Mouse (Mus musculus) stomach, embryonic 16.5 days (tissue): Measurements from ENCODE around the gene Nsun6. TPM values are rescaled to one million over a fixed set of nuclear protein-coding genes. Genes with fewer than 3 reads are reported as not detected.

ENCODE experiments used
- ATAC-seq: fragments of 200-750 bp; cut with Nextera tagmentation; 2 replicates; pipeline ENCODE4 v1.8.0; 2017; ENCODE audit warnings: moderate number of reproducible peaks, moderate TSS enrichment; ENCODE audit not compliant: insufficient read depth, low FRiP score
- H3K27ac ChIP-seq: fragments of 300-500 bp; sonication (generic); 2 replicates; pipeline ENCODE4 v1.5.1; 2014; ENCODE audit warnings: low read length
- H3K27me3 ChIP-seq: fragments of 300-500 bp; sonication (generic); 2 replicates; pipeline ENCODE4 v1.6.1; 2014; ENCODE audit warnings: low read length, control low read depth, mixed read lengths; ENCODE audit not compliant: control insufficient read depth, insufficient read depth
- H3K36me3 ChIP-seq: fragments of 300-500 bp; sonication (generic); 2 replicates; pipeline ENCODE4 v1.6.1; 2014; ENCODE audit warnings: low read length; ENCODE audit not compliant: control insufficient read depth, insufficient read depth
- H3K4me1 ChIP-seq: fragments of 300-500 bp; sonication (generic); 2 replicates; pipeline ENCODE4 v1.6.1; 2014; ENCODE audit warnings: low read length, control low read depth, mixed read lengths; ENCODE audit not compliant: control insufficient read depth, insufficient read depth
- H3K4me2 ChIP-seq: fragments of 300-500 bp; sonication (generic); 2 replicates; pipeline ENCODE4 v1.6.1; 2014; ENCODE audit warnings: low read depth, low read length, mixed read lengths
- H3K4me3 ChIP-seq: fragments of 300-500 bp; sonication (generic); replicated peaks from 2 replicates; pipeline ENCODE4 v1.5.1; 2014; ENCODE audit warnings: mild to moderate bottlenecking, low read length
- H3K9ac ChIP-seq: fragments of 300-500 bp; sonication (generic); 2 replicates; pipeline ENCODE4 v1.6.1; 2014; ENCODE audit warnings: low read length
- H3K9me3 ChIP-seq: fragments of 300-500 bp; sonication (generic); replicated peaks from 2 replicates; pipeline ENCODE4 v1.6.1; 2016; ENCODE audit warnings: low read length, control low read depth; ENCODE audit not compliant: control insufficient read depth
- WGBS: fragments of 180-500 bp; shearing (Covaris S2); extraction: QIAGEN DNeasy Blood & Tissue Kit; methylation state at CpG from one replicate; pipeline ENCODE4 v1.1.7; 2014; 5-methylcytosine and 5-hydroxymethylcytosine counted together
- polyA plus RNA-seq: library from polyadenylated mRNA; unstranded; fragments of >200 nt; fragmentation: Nextera tagmentation; extraction: Ambion mirVana; gene quantifications from 2 replicates; pipeline ENCODE4 v1.2.1, GENCODE M21; 2015

Nsun6 gene
- 8.0 and 9.4 TPM in 2 replicates for polyA plus RNA-seq

DNA sequence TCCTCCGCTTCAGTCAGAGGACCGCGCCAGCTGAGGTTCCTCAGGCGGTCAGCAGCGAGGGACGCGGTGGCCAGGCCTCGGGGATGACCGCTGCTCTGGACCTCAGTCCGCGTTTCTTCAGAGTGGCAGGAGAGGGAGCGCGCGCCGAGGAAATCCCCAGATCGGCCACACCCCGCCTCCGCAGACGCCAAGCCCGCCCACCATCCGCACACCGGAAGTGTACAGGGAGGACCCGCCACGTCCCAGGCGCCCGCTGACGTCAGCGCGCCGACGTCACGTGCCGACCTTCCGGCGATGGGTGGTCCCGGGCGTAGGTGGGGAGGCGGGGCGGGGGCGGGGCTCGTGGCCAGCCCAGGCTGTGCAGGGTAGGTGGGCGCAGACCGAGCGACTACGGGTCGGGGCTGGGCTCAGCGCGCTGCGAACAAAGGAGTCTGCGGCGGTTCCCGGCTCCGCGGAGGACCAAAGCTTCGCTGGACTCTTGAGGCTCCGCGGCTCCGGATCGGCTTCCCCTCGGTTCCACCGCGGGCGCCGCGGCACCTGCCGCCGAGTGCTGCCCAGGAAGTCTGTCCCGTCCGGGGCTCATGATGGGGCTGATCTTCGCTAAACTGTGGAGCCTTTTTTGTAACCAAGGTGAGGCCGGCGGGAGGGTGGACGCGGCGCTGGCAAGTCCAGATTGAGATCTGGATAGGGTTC is at the start of gene Nsun6:
TSS of gene Nsun6 (minus strand) at position 125 of the 693 bp plus-strand sequence.
- WGBS = under 1% methylated on average over 75 of the region's 75 CpGs
- peak; percentile 98 for ATAC-seq
- Histone ChIP-seq H3K27ac (peak within 1 kb of the TSS; percentile 96), H3K4me1 (peaks cover 21% of the 10 kb centered on the region), H3K4me2 (peak within 1 kb of the TSS; percentile 71), H3K9me3 (no peaks in the 10 kb centered on the region), H3K4me3 (peak within 1 kb of the TSS; percentile 90), H3K36me3 (no peaks in the 10 kb centered on the region), H3K9ac (peak within 1 kb of the TSS; percentile 96), H3K27me3 (no peaks in the 10 kb centered on the region)

DNA sequence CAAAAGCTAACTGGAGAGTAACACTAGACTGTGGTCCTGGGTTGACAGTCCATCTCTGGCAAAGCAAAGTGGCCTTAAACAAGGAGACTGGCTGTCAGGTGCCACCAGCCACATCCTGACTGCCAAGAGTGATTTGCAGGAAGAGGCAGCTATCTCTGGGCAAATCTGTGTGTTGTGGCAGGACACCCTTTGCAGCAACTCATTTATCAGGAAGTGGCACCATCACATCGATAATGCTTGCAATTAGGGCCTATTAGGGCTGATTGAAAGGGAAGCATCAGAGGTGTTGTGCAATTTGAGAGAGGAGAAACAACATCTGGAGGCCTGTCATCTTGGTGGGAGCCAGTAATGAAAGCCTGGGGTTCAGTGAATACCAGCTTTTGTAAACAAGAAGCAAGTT is 49.5 kb upstream of the Nsun6 start:
- WGBS = 42% methylated on average over 1 of the region's 1 CpGs
- Histone ChIP-seq H3K4me2 (no peak overlapping the region), H3K36me3 (no peaks in the 10 kb centered on the region), H3K4me3 (no peak overlapping the region), H3K27me3 (no peaks in the 10 kb centered on the region), H3K4me1 (no peaks in the 10 kb centered on the region), H3K27ac (no peak overlapping the region), H3K9me3 (no peaks in the 10 kb centered on the region), H3K9ac (no peak overlapping the region)
- no peak for ATAC-seq

DNA sequence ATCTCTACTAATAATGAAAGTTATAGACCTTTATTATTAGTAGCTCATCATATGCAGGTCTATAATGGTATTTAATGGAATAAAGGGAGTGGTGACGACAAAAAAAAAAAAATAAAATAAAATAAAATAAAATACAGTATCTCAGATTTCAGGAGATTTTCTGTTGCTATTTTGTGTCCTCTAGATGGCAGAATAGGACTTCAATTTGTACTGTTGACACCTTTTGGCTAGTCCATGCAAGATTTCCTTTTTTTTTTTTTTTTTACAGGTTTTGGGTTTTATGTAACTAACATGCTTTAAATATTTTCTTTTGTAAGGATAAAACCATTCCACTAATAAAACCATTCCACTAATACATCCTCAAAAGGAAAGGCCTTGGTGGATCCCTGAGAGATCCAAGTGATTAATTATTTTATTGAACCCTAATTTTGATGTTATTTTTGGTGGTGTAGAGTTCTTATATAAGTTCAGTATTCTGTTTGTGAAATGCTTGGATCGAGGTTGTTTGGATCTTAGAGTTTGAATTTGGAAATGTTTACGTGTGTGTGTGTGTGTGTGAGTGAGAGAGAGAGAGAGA is 41.7 kb upstream of the Nsun6 start:
- no peaks in the 10 kb centered on the region for H3K36me3 ChIP-seq
- no peaks in the 10 kb centered on the region for H3K9me3 ChIP-seq
- no peak overlapping the region for H3K27ac ChIP-seq
- no peak overlapping the region for H3K4me3 ChIP-seq
- H3K9ac ChIP-seq = no peak overlapping the region
- H3K4me1 ChIP-seq = no peaks in the 10 kb centered on the region
- 46% methylated on average over 3 of the region's 3 CpGs for WGBS
- H3K27me3 ChIP-seq = no peaks in the 10 kb centered on the region
- no peak for ATAC-seq
- H3K4me2 ChIP-seq = no peak overlapping the region

DNA sequence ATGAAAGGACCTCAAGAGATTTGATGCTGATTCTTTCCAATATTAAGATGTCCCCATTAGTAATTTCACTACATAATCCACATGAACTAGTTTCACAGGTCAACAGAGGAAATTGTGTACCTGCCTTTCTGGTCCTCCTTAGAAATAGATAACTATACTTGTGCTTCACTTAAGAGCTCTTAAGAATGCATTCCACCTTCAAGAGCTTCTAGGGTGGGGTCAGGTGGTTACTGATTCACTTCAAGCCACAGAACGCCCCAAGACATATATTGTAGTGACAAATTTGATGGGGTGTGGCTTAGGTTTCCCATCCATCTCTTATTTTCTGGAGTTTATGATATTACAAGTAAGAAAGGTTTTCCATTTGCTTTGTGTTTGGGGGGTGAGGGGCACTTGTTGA is 32.4 kb upstream of the Nsun6 start:
- ATAC-seq = no peak
- Histone ChIP-seq H3K4me1 (no peaks in the 10 kb centered on the region), H3K27me3 (no peaks in the 10 kb centered on the region), H3K36me3 (peaks cover 18% of the 10 kb centered on the region; the same call in 1 of the 2 replicates), H3K4me2 (no peak overlapping the region), H3K4me3 (no peak overlapping the region), H3K27ac (no peak overlapping the region), H3K9ac (no peak overlapping the region), H3K9me3 (no peaks in the 10 kb centered on the region)
- WGBS = 74% methylated on average over 1 of the region's 1 CpGs

DNA sequence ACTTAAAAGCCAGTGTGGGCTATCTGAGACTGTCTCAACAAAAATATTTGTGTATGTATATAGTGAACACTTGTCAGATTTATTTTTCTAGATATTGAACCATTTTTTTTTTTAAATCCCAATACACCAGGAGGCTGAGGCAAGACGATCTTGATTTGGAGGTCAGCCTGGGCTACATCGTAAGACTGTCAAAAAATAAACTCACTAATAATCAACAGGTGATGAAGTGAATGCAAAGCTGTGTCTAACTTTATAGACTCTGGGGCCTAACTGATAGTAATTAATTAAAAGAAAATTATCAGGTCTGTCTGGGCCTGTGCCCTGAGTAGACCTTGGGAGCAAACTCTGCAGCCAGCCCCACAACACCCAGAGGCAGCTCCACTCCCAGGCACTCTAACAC is 28.8 kb upstream of the Nsun6 start:
- Histone ChIP-seq H3K4me2 (no peak overlapping the region), H3K9ac (no peak overlapping the region), H3K4me1 (no peaks in the 10 kb centered on the region), H3K9me3 (no peaks in the 10 kb centered on the region), H3K4me3 (no peak overlapping the region), H3K27ac (no peak overlapping the region), H3K27me3 (no peaks in the 10 kb centered on the region), H3K36me3 (peaks cover 20% of the 10 kb centered on the region)
- 98% methylated on average over 2 of the region's 2 CpGs for WGBS
- no peak for ATAC-seq

DNA sequence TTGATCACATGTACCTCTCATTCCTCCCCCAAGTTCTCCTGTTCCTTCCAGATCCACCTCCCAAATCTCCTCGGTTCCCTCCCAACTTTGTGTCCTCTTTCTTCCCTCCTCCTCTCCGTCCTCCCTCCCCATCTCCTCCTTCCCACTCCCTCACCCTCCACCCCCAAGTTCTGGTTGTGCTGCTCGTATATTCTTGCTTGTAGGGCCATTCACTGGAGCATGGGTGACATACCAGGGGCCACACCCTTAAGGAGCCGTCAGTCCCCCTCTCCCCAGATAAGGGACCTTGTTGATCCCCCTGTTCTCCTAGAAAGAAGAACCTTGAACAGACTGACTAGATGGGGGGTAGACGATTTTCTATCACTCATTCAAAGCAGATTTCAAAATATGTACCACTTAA is 12.2 kb upstream of the Nsun6 start:
- Histone ChIP-seq H3K4me3 (no peak overlapping the region), H3K27ac (no peak overlapping the region), H3K9ac (no peak overlapping the region), H3K9me3 (no peaks in the 10 kb centered on the region), H3K36me3 (peaks cover 6% of the 10 kb centered on the region; the same call in 1 of the 2 replicates), H3K27me3 (no peaks in the 10 kb centered on the region), H3K4me2 (no peak overlapping the region), H3K4me1 (no peaks in the 10 kb centered on the region)
- no peak for ATAC-seq
- 72% methylated on average over 5 of the region's 5 CpGs for WGBS

DNA sequence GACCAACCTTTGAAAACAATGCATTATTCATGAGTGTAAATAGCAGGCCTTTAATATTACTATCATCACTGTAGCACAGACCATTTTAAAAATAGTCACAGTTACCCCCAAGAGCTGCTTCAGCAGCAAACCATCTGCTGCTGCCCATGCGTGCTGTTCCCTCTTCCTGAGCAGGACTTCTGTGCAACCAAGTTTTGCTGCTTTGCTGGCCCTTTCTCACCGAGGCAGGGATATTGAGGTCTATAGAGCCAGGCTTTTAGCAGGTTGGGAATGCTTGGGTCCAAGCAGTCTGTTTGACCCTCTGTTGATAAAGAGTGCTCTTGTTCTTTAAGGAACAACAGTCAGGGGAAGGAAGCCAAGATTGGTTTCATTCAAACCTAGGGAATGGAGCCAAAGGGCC is 10.6 kb upstream of the Nsun6 start:
- Histone ChIP-seq H3K27ac (no peak overlapping the region), H3K27me3 (no peaks in the 10 kb centered on the region), H3K9me3 (no peaks in the 10 kb centered on the region), H3K4me2 (no peak overlapping the region), H3K9ac (no peak overlapping the region), H3K36me3 (peaks cover 6% of the 10 kb centered on the region; the same call in 1 of the 2 replicates), H3K4me1 (no peaks in the 10 kb centered on the region), H3K4me3 (no peak overlapping the region)
- WGBS = 67% methylated on average over 2 of the region's 2 CpGs
- ATAC-seq = no peak

DNA sequence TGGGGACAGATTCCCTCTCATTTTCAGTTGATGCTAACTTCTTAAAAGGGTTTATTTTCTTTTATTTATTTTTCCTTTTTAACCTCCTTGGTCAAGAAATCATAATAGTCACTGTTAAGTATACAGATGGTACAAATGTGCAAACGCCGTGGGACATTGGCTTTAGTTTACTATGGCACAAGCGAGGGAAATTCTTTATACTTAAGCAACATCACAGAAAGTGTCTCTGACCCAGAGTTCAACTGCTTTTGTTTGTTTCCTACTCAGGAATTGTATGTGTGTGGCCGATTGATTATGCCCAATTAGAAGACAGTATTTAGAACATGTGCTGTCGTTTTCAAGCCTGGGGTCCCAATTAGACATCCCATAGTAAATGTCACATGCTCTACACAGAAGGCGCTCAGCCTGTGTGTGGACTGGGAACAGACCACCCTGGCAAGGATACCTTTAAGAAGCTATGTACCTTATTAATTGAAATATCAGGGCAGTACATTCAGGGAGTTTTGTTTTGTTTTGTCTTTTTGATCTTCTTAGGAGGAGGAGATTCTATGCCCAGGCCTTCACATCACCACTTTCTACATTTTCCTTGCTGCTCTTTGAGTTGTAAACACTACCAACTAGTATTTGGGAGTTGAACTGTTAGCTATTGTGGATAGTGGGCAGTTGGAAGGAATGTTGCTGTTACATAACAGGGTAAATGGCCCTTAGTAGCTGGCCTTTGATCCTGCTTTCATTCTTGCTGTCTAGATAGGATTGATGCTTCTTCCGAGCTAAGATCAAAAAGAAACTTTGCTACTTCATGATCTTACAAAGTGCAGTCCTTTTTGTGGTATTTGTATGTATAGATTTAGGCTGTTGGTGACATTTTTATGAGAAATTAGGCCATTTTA is 9.8 kb upstream of the Nsun6 start:
- H3K27ac ChIP-seq = no peak overlapping the region
- no peaks in the 10 kb centered on the region for H3K27me3 ChIP-seq
- peaks cover 6% of the 10 kb centered on the region; the same call in 1 of the 2 replicates for H3K36me3 ChIP-seq
- no peak overlapping the region for H3K9ac ChIP-seq
- no peaks in the 10 kb centered on the region for H3K9me3 ChIP-seq
- H3K4me1 ChIP-seq = no peaks in the 10 kb centered on the region
- H3K4me3 ChIP-seq = no peak overlapping the region
- H3K4me2 ChIP-seq = no peak overlapping the region
- whole genome bisulfite sequencing = 64% methylated on average over 7 of the region's 7 CpGs
- ATAC-seq = no peak

DNA sequence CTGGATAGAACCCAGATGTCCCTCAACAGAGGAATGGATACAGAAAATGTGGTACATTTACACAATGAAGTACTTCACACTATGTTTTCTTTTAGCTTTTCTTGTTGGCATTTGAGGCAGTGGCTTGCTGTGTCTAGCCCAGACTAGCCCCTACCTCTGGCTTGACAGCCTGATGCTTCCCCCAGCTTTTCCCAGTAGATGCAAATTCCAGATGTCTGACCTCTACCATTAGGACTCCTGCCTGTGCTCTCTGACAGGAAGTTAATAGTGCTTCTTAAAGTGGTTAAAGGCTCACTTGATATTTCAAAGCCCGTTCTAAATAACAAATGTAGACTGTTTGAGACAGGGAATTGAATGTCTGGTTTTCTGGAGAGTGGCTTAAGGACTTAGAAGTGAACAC is 8.9 kb upstream of the Nsun6 start:
- H3K27ac ChIP-seq = no peak overlapping the region
- H3K4me1 ChIP-seq = 0 out of 2 replicates have a peak, but pooled peaks cover 2% of the 10 kb centered on the region
- no peak overlapping the region for H3K9ac ChIP-seq
- H3K4me2 ChIP-seq = no peak overlapping the region
- no peaks in the 10 kb centered on the region for H3K27me3 ChIP-seq
- no peak overlapping the region for H3K4me3 ChIP-seq
- ATAC-seq = no peak
- H3K36me3 ChIP-seq = 0 out of 2 replicates have a peak, but pooled peaks cover 6% of the 10 kb centered on the region
- WGBS = 35% methylated on average over 1 of the region's 1 CpGs
- H3K9me3 ChIP-seq = no peaks in the 10 kb centered on the region
